Mouse (Mus musculus) MEL (cell line): ENCODE results near the gene Tesc. TPM values are rescaled to one million over a fixed set of nuclear protein-coding genes. Genes with fewer than 3 reads are reported as not detected.

Source experiments
- DNase-seq: peaks from one replicate; pipeline ENCODE4 v3.0.0; 2011; ENCODE audit warnings: low read depth, low spot score
- H3K27ac ChIP-seq: 2 replicates; pipeline ENCODE4 v1.5.1; 2012; ENCODE audit warnings: low read depth, mild to moderate bottlenecking, control low read depth, low read length, moderate library complexity; ENCODE audit not compliant: control insufficient read depth
- H3K27me3 ChIP-seq, 2 experiments: fragments of 150-350 bp in 1 of 2; sonication (generic) in 1 of 2; 2 replicates each; pipeline ENCODE4 v1.6.1; 2012; ENCODE audit warnings: low read length in 2 of 2, mild to moderate bottlenecking in 2 of 2, improper control_type of control experiment in 1 of 2, moderate library complexity in 1 of 2; ENCODE audit not compliant: insufficient read depth in 2 of 2, control insufficient read depth in 1 of 2
- H3K36me3 ChIP-seq, 2 experiments: 2 replicates each; pipeline ENCODE4 v1.6.1; 2012 to 2014; ENCODE audit warnings: low read length in 2 of 2, improper control_type of control experiment in 1 of 2, inconsistent platforms in 1 of 2, mild to moderate bottlenecking in 1 of 2; ENCODE audit not compliant: insufficient read depth in 2 of 2, control insufficient read depth in 1 of 2
- H3K4me1 ChIP-seq, 2 experiments: fragments of 150-350 bp in 1 of 2; sonication (generic) in 1 of 2; 2 replicates each; pipeline ENCODE4 v1.6.1; 2012; ENCODE audit warnings: low read length in 2 of 2, improper control_type of control experiment in 1 of 2, mild to moderate bottlenecking in 1 of 2; ENCODE audit not compliant: insufficient read depth in 2 of 2, control insufficient read depth in 1 of 2
- H3K4me3 ChIP-seq, 2 experiments: fragments of 150-350 bp in 1 of 2; sonication (generic) in 1 of 2; 2 replicates each; pipeline ENCODE4 v1.5.1; 2012; ENCODE audit warnings: low read depth in 2 of 2, low read length in 2 of 2, mild to moderate bottlenecking in 2 of 2, moderate library complexity in 2 of 2, control low read depth in 1 of 2, improper control_type of control experiment in 1 of 2; ENCODE audit not compliant: control insufficient read depth in 1 of 2, insufficient read depth in 1 of 2
- H3K79me2 ChIP-seq: 2 replicates; pipeline ENCODE4 v1.6.1; 2012; ENCODE audit warnings: mild to moderate bottlenecking, low read length, moderate library complexity; ENCODE audit not compliant: control insufficient read depth, poor library complexity, insufficient read depth
- H3K9ac ChIP-seq: 2 replicates; pipeline ENCODE4 v1.6.1; 2012; ENCODE audit warnings: low read depth, mild to moderate bottlenecking, control low read depth, low read length, moderate library complexity; ENCODE audit not compliant: control insufficient read depth, poor library complexity, severe bottlenecking
- H3K9me3 ChIP-seq: fragments of 150-350 bp; sonication (generic); replicated peaks from 2 replicates; pipeline ENCODE4 v1.6.1; 2012; ENCODE audit warnings: mild to moderate bottlenecking, low read length, improper control_type of control experiment, moderate library complexity; ENCODE audit not compliant: insufficient read depth
- CHD1 ChIP-seq: IDR thresholded peaks from 2 replicates; pipeline ENCODE4 v1.6.1; 2012; ENCODE audit warnings: low read depth, mild to moderate bottlenecking, inconsistent platforms, low read length, improper control_type of control experiment
- CTCF ChIP-seq, 3 experiments: IDR thresholded peaks in 2 of 3; conservative IDR thresholded peaks in 1 of 3; 2 replicates each; pipeline ENCODE4 v1.5.1; 2011 to 2012; ENCODE audit warnings: low read length in 3 of 3, low read depth in 2 of 3, mild to moderate bottlenecking in 2 of 3, improper control_type of control experiment in 1 of 3, inconsistent platforms in 1 of 3, mixed read lengths in 1 of 3, moderate library complexity in 1 of 3; ENCODE audit not compliant: control insufficient read depth in 1 of 3, insufficient read depth in 1 of 3, poor library complexity in 1 of 3, severe bottlenecking in 1 of 3
- E2F4 ChIP-seq: IDR thresholded peaks from 2 replicates; pipeline ENCODE4 v1.6.1; 2011; ENCODE audit warnings: low read depth, low read length, improper control_type of control experiment, borderline replicate concordance
- GABPA ChIP-seq: IDR thresholded peaks from 2 replicates; pipeline ENCODE4 v1.6.1; 2012; ENCODE audit warnings: low read depth, mild to moderate bottlenecking, inconsistent platforms, low read length, improper control_type of control experiment, moderate library complexity
- JUND ChIP-seq: IDR thresholded peaks from 2 replicates; pipeline ENCODE4 v1.6.1; 2011; ENCODE audit warnings: low read depth, mild to moderate bottlenecking, improper control_type of control experiment, low read length
- MAX ChIP-seq: IDR thresholded peaks from 2 replicates; pipeline ENCODE4 v1.6.1; 2011; ENCODE audit warnings: low read length, improper control_type of control experiment
- MEF2A ChIP-seq: IDR thresholded peaks from 2 replicates; pipeline ENCODE4 v1.6.1; 2014; ENCODE audit warnings: low read depth, mild to moderate bottlenecking, inconsistent platforms, low read length, improper control_type of control experiment; ENCODE audit not compliant: poor library complexity, insufficient replicate concordance, severe bottlenecking; ENCODE audit errors: extremely low read depth
- MXI1 ChIP-seq: IDR thresholded peaks from 2 replicates; pipeline ENCODE4 v1.6.1; 2011; ENCODE audit warnings: mild to moderate bottlenecking, low read depth, low read length, improper control_type of control experiment
- MYB ChIP-seq: IDR thresholded peaks from 2 replicates; pipeline ENCODE4 v1.6.1; 2011; ENCODE audit warnings: mild to moderate bottlenecking, low read depth, low read length, improper control_type of control experiment
- NRF1 ChIP-seq: IDR thresholded peaks from 2 replicates; pipeline ENCODE4 v1.6.1; 2014; ENCODE audit warnings: low read depth, mild to moderate bottlenecking, inconsistent platforms, low read length, improper control_type of control experiment, moderate library complexity; ENCODE audit not compliant: poor library complexity, insufficient read depth, severe bottlenecking
- POLR2A ChIP-seq, 2 experiments: IDR thresholded peaks; 2 replicates each; pipeline ENCODE4 v1.6.1; 2011 to 2012; ENCODE audit warnings: low read length in 2 of 2, mild to moderate bottlenecking in 2 of 2, control low read depth in 1 of 2, improper control_type of control experiment in 1 of 2, low read depth in 1 of 2, moderate library complexity in 1 of 2; ENCODE audit not compliant: control insufficient read depth in 1 of 2, insufficient read depth in 1 of 2, poor library complexity in 1 of 2
- POLR2AphosphoS2 ChIP-seq: IDR thresholded peaks from 2 replicates; pipeline ENCODE4 v1.6.1; 2011; ENCODE audit warnings: low read length, improper control_type of control experiment
- RCOR1 ChIP-seq: IDR thresholded peaks from 2 replicates; pipeline ENCODE4 v1.6.1; 2012; ENCODE audit warnings: low read depth, mild to moderate bottlenecking, inconsistent platforms, low read length, improper control_type of control experiment
- USF1 ChIP-seq: IDR thresholded peaks from 2 replicates; pipeline ENCODE4 v1.6.1; 2014; ENCODE audit warnings: low read depth, mild to moderate bottlenecking, inconsistent platforms, low read length, improper control_type of control experiment, moderate library complexity
- USF2 ChIP-seq, 2 experiments: IDR thresholded peaks; 2 replicates each; pipeline ENCODE4 v1.6.1; 2011 to 2012; ENCODE audit warnings: improper control_type of control experiment in 2 of 2, low read length in 2 of 2, borderline replicate concordance in 1 of 2, inconsistent platforms in 1 of 2, low read depth in 1 of 2, mild to moderate bottlenecking in 1 of 2; ENCODE audit not compliant: insufficient read depth in 1 of 2
- ZKSCAN1 ChIP-seq: IDR thresholded peaks from 2 replicates; pipeline ENCODE4 v1.6.1; 2012; ENCODE audit warnings: low read depth, mild to moderate bottlenecking, inconsistent platforms, low read length, improper control_type of control experiment, moderate library complexity
- ZMIZ1 ChIP-seq: IDR thresholded peaks from 2 replicates; pipeline ENCODE4 v1.6.1; 2012; ENCODE audit warnings: low read depth, mild to moderate bottlenecking, inconsistent platforms, low read length, improper control_type of control experiment, moderate library complexity
- ZNF384 ChIP-seq: IDR thresholded peaks from 2 replicates; pipeline ENCODE4 v1.6.1; 2012; ENCODE audit warnings: low read depth, mild to moderate bottlenecking, inconsistent platforms, low read length, improper control_type of control experiment
- polyA plus RNA-seq, 2 experiments: library from polyadenylated mRNA; stranded (reverse) in 1 of 2; unstranded in 1 of 2; fragments of >175 nt in 1 of 2; fragments of >200 nt in 1 of 2; gene quantifications; 2 replicates each; pipeline versions ENCODE4 v1.2.1 to v1.2.4; 2012; ENCODE audit warnings: low replicate concordance in 2 of 2, low read depth in 1 of 2; ENCODE audit not compliant: insufficient read length in 2 of 2, insufficient read depth in 1 of 2, missing spikeins in 1 of 2
- total RNA-seq: library from RNA; depleted of rRNA; stranded (reverse); fragments of 300-350 nt; gene quantifications from 2 replicates; pipeline ENCODE4 v1.2.3, GENCODE M21; 2012

Tesc gene
- total and polyA plus RNA-seq, 3 experiments: 0.07 TPM; not detected in 2

DNA sequence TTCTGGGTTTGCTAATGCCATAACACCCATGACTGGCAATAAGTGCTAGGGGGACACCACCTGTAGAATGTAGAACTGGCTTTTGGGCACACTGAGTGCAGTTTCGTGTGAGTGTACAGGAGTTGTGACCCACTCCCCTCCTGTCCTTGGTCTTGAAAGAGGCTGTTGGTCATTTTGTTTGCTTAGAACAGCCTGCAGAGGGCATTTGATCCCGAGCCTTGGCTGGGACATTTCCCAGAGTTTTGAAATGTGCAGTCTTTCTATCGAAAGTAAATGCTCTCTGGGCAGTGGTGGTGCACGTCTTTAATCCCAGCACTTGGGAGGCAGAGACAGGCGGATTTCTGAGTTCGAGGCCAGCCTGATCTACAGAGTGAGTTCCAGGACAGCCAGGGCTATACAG is 31.6 kb upstream of the Tesc start:
- DNase-seq: no peak
- no peak overlapping the region for H3K9ac ChIP-seq

DNA sequence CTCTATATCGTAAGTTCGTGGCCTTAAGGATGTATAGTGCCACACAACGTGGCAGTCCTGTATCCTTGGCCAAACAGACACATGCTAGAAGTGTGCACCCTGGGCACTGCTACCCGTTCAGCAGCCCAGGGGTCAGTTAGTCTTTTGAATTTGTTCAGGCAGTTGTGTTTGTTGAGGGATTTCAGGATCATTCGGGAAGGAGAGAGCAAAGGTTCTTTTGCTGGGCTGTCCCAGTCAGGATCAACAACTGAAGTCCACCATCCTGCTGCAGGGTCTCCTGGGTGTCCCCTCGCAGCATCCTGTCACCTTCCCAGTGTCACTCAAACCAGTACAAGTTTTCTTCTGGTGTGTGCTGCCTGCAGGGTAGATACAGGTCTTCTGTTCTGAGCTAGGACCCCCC is 31.0 kb upstream of the Tesc start:
- TF ChIP-seq ZMIZ1: no peak
- no peak for TF ChIP-seq MXI1
- no peak for TF ChIP-seq CTCF (IDR thresholded peaks at IDR 0.05 in 2 of 3, conservative IDR thresholded peaks at IDR 0.05 in 1 of 3; ENCODE audit: control insufficient read depth in 1 of 3, insufficient read depth in 1 of 3, low read depth in 2 of 3, low read length in 3 of 3, poor library complexity in 1 of 3, severe bottlenecking in 1 of 3)
- no peak for TF ChIP-seq GABPA
- Histone ChIP-seq H3K27me3 (no peaks in the 10 kb centered on the region), H3K4me1 (no peaks in the 10 kb centered on the region), H3K27ac (no peak overlapping the region), H3K4me3 (no peak overlapping the region), H3K79me2 (no peaks in the 10 kb centered on the region), H3K9ac (no peak overlapping the region), H3K36me3 (no peaks in the 10 kb centered on the region), H3K9me3 (no peaks in the 10 kb centered on the region)
- no peak for DNase-seq

More for the DNA sequence above, 31.6 kb upstream of the Tesc start:
- H3K79me2 ChIP-seq: no peaks in the 10 kb centered on the region
- TF ChIP-seq JUND (no peak), USF1 (no peak), RCOR1 (no peak), CHD1 (no peak), NRF1 (no peak), POLR2A (IDR thresholded peaks at IDR 0.05; ENCODE audit: control insufficient read depth in 1 of 2, insufficient read depth in 1 of 2, low read depth in 1 of 2, low read length in 2 of 2, poor library complexity in 1 of 2) (no peak), MAX (no peak), ZMIZ1 (no peak), ZNF384 (no peak), MYB (no peak), POLR2AphosphoS2 (no peak), USF2 (IDR thresholded peaks at IDR 0.05; ENCODE audit: borderline replicate concordance in 1 of 2, insufficient read depth in 1 of 2, low read depth in 1 of 2, low read length in 2 of 2) (no peak)
- H3K27me3 ChIP-seq: no peaks in the 10 kb centered on the region
- H3K27ac ChIP-seq: no peak overlapping the region
- no peak overlapping the region for H3K4me3 ChIP-seq
- no peaks in the 10 kb centered on the region for H3K4me1 ChIP-seq
- no peaks in the 10 kb centered on the region for H3K9me3 ChIP-seq
- H3K36me3 ChIP-seq: no peaks in the 10 kb centered on the region

DNA sequence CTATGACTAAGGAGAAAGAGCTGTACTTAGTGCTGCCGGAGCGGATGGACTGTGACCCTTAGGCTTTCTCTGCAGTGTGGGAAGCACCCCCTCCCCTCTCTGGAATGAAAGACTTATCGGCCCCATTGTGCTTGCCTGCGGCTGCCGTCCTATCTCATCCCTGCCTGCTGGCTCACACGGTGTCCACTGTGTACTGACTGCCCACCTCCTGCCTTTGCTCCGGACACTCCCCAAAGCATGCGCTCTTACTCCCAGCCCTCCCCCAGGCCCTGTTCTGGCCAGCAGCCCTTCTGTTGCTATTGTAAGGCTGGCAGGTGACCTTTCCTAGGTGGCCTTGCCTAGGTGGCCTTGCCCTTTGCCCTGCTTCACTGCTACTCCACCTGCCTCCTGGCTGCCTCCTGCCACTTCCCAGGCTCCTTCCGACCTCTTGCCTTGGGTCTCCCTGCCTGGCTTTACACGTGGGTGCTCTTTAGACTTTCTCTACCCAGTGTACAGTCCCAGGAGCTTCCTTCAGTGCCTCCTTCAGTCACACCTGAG is 30.0 kb upstream of the Tesc start:
- H3K79me2 ChIP-seq: no peaks in the 10 kb centered on the region
- no peak overlapping the region for H3K9ac ChIP-seq
- H3K27me3 ChIP-seq: no peaks in the 10 kb centered on the region
- TF ChIP-seq E2F4 (no peak), JUND (no peak), ZKSCAN1 (no peak), MEF2A (no peak)
- no peak overlapping the region for H3K4me3 ChIP-seq
- DNase-seq: no peak
- H3K4me1 ChIP-seq: no peaks in the 10 kb centered on the region
- H3K9me3 ChIP-seq: no peaks in the 10 kb centered on the region
- H3K36me3 ChIP-seq: no peaks in the 10 kb centered on the region
- H3K27ac ChIP-seq: no peak overlapping the region
